Mouse (Mus musculus) MEL (cell line): ENCODE measurements at regions not wholly inside any gene's neighbourhood (a gene's known extent, or its start where the extent isn't known, plus 50 kb on each side); places are given as distances from the start of the nearest gene placed in this dataset.
A peak's percentile ranks its signal among the peaks of the same experiment; 100 is the strongest.

ENCODE experiments used
- DNase-seq: peaks from one replicate; pipeline ENCODE4 v3.0.0; 2011; ENCODE audit warnings: low read depth, low spot score
- H3K27ac ChIP-seq: 2 replicates; pipeline ENCODE4 v1.5.1; 2012; ENCODE audit warnings: low read depth, mild to moderate bottlenecking, control low read depth, low read length, moderate library complexity; ENCODE audit not compliant: control insufficient read depth
- H3K27me3 ChIP-seq, 2 experiments: fragments of 150-350 bp in 1 of 2; sonication (generic) in 1 of 2; 2 replicates each; pipeline ENCODE4 v1.6.1; 2012; ENCODE audit warnings: low read length in 2 of 2, mild to moderate bottlenecking in 2 of 2, improper control_type of control experiment in 1 of 2, moderate library complexity in 1 of 2; ENCODE audit not compliant: insufficient read depth in 2 of 2, control insufficient read depth in 1 of 2
- H3K36me3 ChIP-seq, 2 experiments: 2 replicates each; pipeline ENCODE4 v1.6.1; 2012 to 2014; ENCODE audit warnings: low read length in 2 of 2, improper control_type of control experiment in 1 of 2, inconsistent platforms in 1 of 2, mild to moderate bottlenecking in 1 of 2; ENCODE audit not compliant: insufficient read depth in 2 of 2, control insufficient read depth in 1 of 2
- H3K4me1 ChIP-seq, 2 experiments: fragments of 150-350 bp in 1 of 2; sonication (generic) in 1 of 2; 2 replicates each; pipeline ENCODE4 v1.6.1; 2012; ENCODE audit warnings: low read length in 2 of 2, improper control_type of control experiment in 1 of 2, mild to moderate bottlenecking in 1 of 2; ENCODE audit not compliant: insufficient read depth in 2 of 2, control insufficient read depth in 1 of 2
- H3K4me3 ChIP-seq, 2 experiments: fragments of 150-350 bp in 1 of 2; sonication (generic) in 1 of 2; 2 replicates each; pipeline ENCODE4 v1.5.1; 2012; ENCODE audit warnings: low read depth in 2 of 2, low read length in 2 of 2, mild to moderate bottlenecking in 2 of 2, moderate library complexity in 2 of 2, control low read depth in 1 of 2, improper control_type of control experiment in 1 of 2; ENCODE audit not compliant: control insufficient read depth in 1 of 2, insufficient read depth in 1 of 2
- H3K79me2 ChIP-seq: 2 replicates; pipeline ENCODE4 v1.6.1; 2012; ENCODE audit warnings: mild to moderate bottlenecking, low read length, moderate library complexity; ENCODE audit not compliant: control insufficient read depth, poor library complexity, insufficient read depth
- H3K9ac ChIP-seq: 2 replicates; pipeline ENCODE4 v1.6.1; 2012; ENCODE audit warnings: low read depth, mild to moderate bottlenecking, control low read depth, low read length, moderate library complexity; ENCODE audit not compliant: control insufficient read depth, poor library complexity, severe bottlenecking
- H3K9me3 ChIP-seq: fragments of 150-350 bp; sonication (generic); replicated peaks from 2 replicates; pipeline ENCODE4 v1.6.1; 2012; ENCODE audit warnings: mild to moderate bottlenecking, low read length, improper control_type of control experiment, moderate library complexity; ENCODE audit not compliant: insufficient read depth
- BHLHE40 ChIP-seq: IDR thresholded peaks from 2 replicates; pipeline ENCODE4 v1.6.1; 2012; ENCODE audit warnings: low read depth, mild to moderate bottlenecking, inconsistent platforms, low read length, improper control_type of control experiment, borderline replicate concordance
- CHD2 ChIP-seq: IDR thresholded peaks from 2 replicates; pipeline ENCODE4 v1.6.1; 2011; ENCODE audit warnings: low read length, improper control_type of control experiment
- EP300 ChIP-seq, 2 experiments: IDR thresholded peaks; 2 replicates each; pipeline ENCODE4 v1.6.1; 2011; ENCODE audit warnings: improper control_type of control experiment in 2 of 2, low read length in 2 of 2, low read depth in 1 of 2, mild to moderate bottlenecking in 1 of 2
- ETS1 ChIP-seq: IDR thresholded peaks from 2 replicates; pipeline ENCODE4 v1.6.1; 2012; ENCODE audit warnings: low read depth, mild to moderate bottlenecking, inconsistent platforms, low read length, improper control_type of control experiment, moderate library complexity
- GABPA ChIP-seq: IDR thresholded peaks from 2 replicates; pipeline ENCODE4 v1.6.1; 2012; ENCODE audit warnings: low read depth, mild to moderate bottlenecking, inconsistent platforms, low read length, improper control_type of control experiment, moderate library complexity
- HCFC1 ChIP-seq: IDR thresholded peaks from 2 replicates; pipeline ENCODE4 v1.6.1; 2012; ENCODE audit warnings: low read depth, mild to moderate bottlenecking, inconsistent platforms, low read length, improper control_type of control experiment, moderate library complexity
- JUND ChIP-seq: IDR thresholded peaks from 2 replicates; pipeline ENCODE4 v1.6.1; 2011; ENCODE audit warnings: low read depth, mild to moderate bottlenecking, improper control_type of control experiment, low read length
- MAX ChIP-seq: IDR thresholded peaks from 2 replicates; pipeline ENCODE4 v1.6.1; 2011; ENCODE audit warnings: low read length, improper control_type of control experiment
- MAZ ChIP-seq: IDR thresholded peaks from 2 replicates; pipeline ENCODE4 v1.6.1; 2012; ENCODE audit warnings: low read depth, mild to moderate bottlenecking, inconsistent platforms, low read length, improper control_type of control experiment
- MEF2A ChIP-seq: IDR thresholded peaks from 2 replicates; pipeline ENCODE4 v1.6.1; 2014; ENCODE audit warnings: low read depth, mild to moderate bottlenecking, inconsistent platforms, low read length, improper control_type of control experiment; ENCODE audit not compliant: poor library complexity, insufficient replicate concordance, severe bottlenecking; ENCODE audit errors: extremely low read depth
- MXI1 ChIP-seq: IDR thresholded peaks from 2 replicates; pipeline ENCODE4 v1.6.1; 2011; ENCODE audit warnings: mild to moderate bottlenecking, low read depth, low read length, improper control_type of control experiment
- NRF1 ChIP-seq: IDR thresholded peaks from 2 replicates; pipeline ENCODE4 v1.6.1; 2014; ENCODE audit warnings: low read depth, mild to moderate bottlenecking, inconsistent platforms, low read length, improper control_type of control experiment, moderate library complexity; ENCODE audit not compliant: poor library complexity, insufficient read depth, severe bottlenecking
- POLR2A ChIP-seq, 2 experiments: IDR thresholded peaks; 2 replicates each; pipeline ENCODE4 v1.6.1; 2011 to 2012; ENCODE audit warnings: low read length in 2 of 2, mild to moderate bottlenecking in 2 of 2, control low read depth in 1 of 2, improper control_type of control experiment in 1 of 2, low read depth in 1 of 2, moderate library complexity in 1 of 2; ENCODE audit not compliant: control insufficient read depth in 1 of 2, insufficient read depth in 1 of 2, poor library complexity in 1 of 2
- POLR2AphosphoS2 ChIP-seq: IDR thresholded peaks from 2 replicates; pipeline ENCODE4 v1.6.1; 2011; ENCODE audit warnings: low read length, improper control_type of control experiment
- POLR2AphosphoS5 ChIP-seq: IDR thresholded peaks from 2 replicates; pipeline ENCODE4 v1.6.1; 2012; ENCODE audit warnings: low read depth, borderline replicate concordance, mild to moderate bottlenecking, inconsistent platforms, low read length, moderate library complexity, mixed read lengths
- RCOR1 ChIP-seq: IDR thresholded peaks from 2 replicates; pipeline ENCODE4 v1.6.1; 2012; ENCODE audit warnings: low read depth, mild to moderate bottlenecking, inconsistent platforms, low read length, improper control_type of control experiment
- SIN3A ChIP-seq: IDR thresholded peaks from 2 replicates; pipeline ENCODE4 v1.6.1; 2012; ENCODE audit warnings: low read length, improper control_type of control experiment, inconsistent platforms
- TAL1 ChIP-seq: IDR thresholded peaks from 2 replicates; pipeline ENCODE4 v1.6.1; 2012; ENCODE audit warnings: mild to moderate bottlenecking, inconsistent platforms, low read length, moderate library complexity, mixed read lengths
- TBP ChIP-seq: IDR thresholded peaks from 2 replicates; pipeline ENCODE4 v1.8.0; 2011; ENCODE audit warnings: low read depth, low read length, improper control_type of control experiment
- TCF12 ChIP-seq: IDR thresholded peaks from 2 replicates; pipeline ENCODE4 v1.6.1; 2014; ENCODE audit warnings: low read depth, mild to moderate bottlenecking, inconsistent platforms, low read length, improper control_type of control experiment, moderate library complexity
- USF1 ChIP-seq: IDR thresholded peaks from 2 replicates; pipeline ENCODE4 v1.6.1; 2014; ENCODE audit warnings: low read depth, mild to moderate bottlenecking, inconsistent platforms, low read length, improper control_type of control experiment, moderate library complexity
- ZC3H11A ChIP-seq: IDR thresholded peaks from 2 replicates; pipeline ENCODE4 v1.6.1; 2012; ENCODE audit warnings: low read depth, mild to moderate bottlenecking, inconsistent platforms, low read length, improper control_type of control experiment
- ZNF384 ChIP-seq: IDR thresholded peaks from 2 replicates; pipeline ENCODE4 v1.6.1; 2012; ENCODE audit warnings: low read depth, mild to moderate bottlenecking, inconsistent platforms, low read length, improper control_type of control experiment

DNA sequence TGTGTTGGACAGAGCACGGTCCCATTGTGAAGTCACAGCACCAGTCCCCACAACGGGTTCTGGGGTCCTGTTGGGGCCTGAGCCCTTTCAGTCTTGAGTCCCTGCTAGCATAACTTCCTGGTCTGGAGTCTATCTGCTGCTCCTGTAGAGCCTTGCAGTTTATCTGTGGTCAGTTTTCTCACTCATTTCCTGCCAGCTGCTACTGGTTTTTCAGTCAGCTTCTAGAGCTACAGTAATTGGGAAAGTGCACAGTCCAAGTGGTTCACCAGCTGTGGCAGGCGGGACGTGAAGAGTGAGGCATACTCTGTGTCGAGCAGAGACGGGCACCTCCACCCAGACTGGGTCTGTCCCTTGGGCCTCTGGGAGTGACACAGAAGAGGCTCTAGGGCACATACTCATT lies 93.4 kb upstream of the Id2 start (continued):
- TF ChIP-seq SIN3A (peak; percentile 81), NRF1 (no peak), BHLHE40 (peak; percentile 66; the same call in 1 of the 2 replicates), USF1 (no peak), POLR2AphosphoS5 (no peak), MXI1 (peak; percentile 53; the same call in 1 of the 2 replicates), MEF2A (no peak), MAZ (no peak), TBP (peak; percentile 50; the same call in 1 of the 2 replicates), CHD2 (no peak), HCFC1 (no peak), JUND (no peak), TAL1 (peak; percentile 28), MAX (0 out of 2 replicates have a peak, but pooled peaks have one; percentile 18), GABPA (no peak), POLR2AphosphoS2 (peak; percentile 49; the same call in 1 of the 2 replicates), ZC3H11A (no peak), POLR2A (IDR thresholded peaks at IDR 0.05; ENCODE audit: control insufficient read depth in 1 of 2, insufficient read depth in 1 of 2, low read depth in 1 of 2, low read length in 2 of 2, poor library complexity in 1 of 2) (no peak; a peak in 1 of 4 replicates)

DNA sequence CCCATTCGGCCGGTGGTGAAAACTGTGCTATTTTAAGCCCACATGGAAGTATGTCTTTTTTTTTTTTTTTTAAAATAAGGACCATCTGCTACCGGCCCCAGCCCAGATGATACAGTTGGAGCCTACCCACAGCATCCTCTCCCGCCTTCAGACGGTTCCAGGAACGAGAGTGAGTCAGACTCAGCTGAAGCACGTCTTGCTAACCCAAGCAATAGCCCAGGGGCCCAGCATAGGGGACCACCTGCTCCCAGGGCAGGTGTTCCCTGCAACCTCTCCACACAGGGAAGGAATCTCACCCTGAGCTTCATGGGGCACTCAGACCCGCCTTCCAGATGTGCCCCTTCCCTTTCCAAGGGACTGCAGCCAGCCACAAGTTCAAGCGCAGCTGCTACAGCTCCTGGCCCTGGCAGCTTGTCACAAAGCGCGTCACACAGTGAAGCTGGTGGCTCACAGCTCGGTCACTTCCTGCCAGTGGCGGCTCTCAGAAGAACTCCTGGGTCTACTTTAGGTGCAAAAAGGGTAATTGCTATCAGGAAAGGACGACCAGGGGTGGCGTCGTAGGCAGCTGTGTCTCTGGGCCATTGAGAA lies 92.3 kb upstream of the Id2 start:
- H3K4me1 ChIP-seq, result peaks cover 3 to 17% of the 10 kb centered on the region in 2 experiments; a peak in 3 of 4 replicates

More for the DNA sequence above, 92.3 kb upstream of the Id2 start:
- Histone ChIP-seq H3K27ac (peak overlapping the region; percentile 86), H3K9ac (peak overlapping the region; percentile 62), H3K27me3 (no peaks in the 10 kb centered on the region), H3K9me3 (no peaks in the 10 kb centered on the region), H3K36me3 (peaks cover 0 to 9% of the 10 kb centered on the region in 2 experiments; a peak in 2 of 4 replicates), H3K79me2 (no peaks in the 10 kb centered on the region; the same call in 1 of the 2 replicates), H3K4me3 (peak overlapping the region; percentile 32 to 39)
- peak; percentile 76 for DNase-seq
- no peak for TF ChIP-seq GABPA
- no peak for TF ChIP-seq RCOR1
- peak in 1 of 2 experiments; percentile 33; a peak in 1 of 4 replicates for TF ChIP-seq POLR2A (IDR thresholded peaks at IDR 0.05; ENCODE audit: control insufficient read depth in 1 of 2, insufficient read depth in 1 of 2, low read depth in 1 of 2, low read length in 2 of 2, poor library complexity in 1 of 2)
- peak in 1 of 2 experiments; percentile 39; a peak in 1 of 4 replicates for TF ChIP-seq EP300 (IDR thresholded peaks at IDR 0.05; ENCODE audit: low read depth in 1 of 2, low read length in 2 of 2)
- peak; percentile 53 for TF ChIP-seq ZNF384
- 0 out of 2 replicates have a peak, but pooled peaks have one; percentile 6 for TF ChIP-seq TCF12
- TF ChIP-seq HCFC1, result no peak
- TF ChIP-seq ETS1, result peak; percentile 55; the same call in 1 of the 2 replicates
